Mouse (Mus musculus) small intestine, adult 10 weeks (tissue): ENCODE measurements around the gene Akr1c12. TPM values are rescaled to one million over a fixed set of nuclear protein-coding genes. Genes with fewer than 3 reads are reported as not detected.

ENCODE experiments used
- polyA plus RNA-seq: library from polyadenylated mRNA; stranded (reverse); fragments of 350-450 nt; fragmentation: Illumina TruSeq; extraction: RNeasy Lipid Tissue Mini Kit (QIAGEN cat#74804); gene quantifications from one replicate; pipeline ENCODE4 v1.2.3, GENCODE M21; 2014; ENCODE audit warnings: low replicate concordance

The Akr1c12 gene
- 415 TPM for polyA plus RNA-seq

GRCm38 (mm10) chr13:4279284-4279683 is at the start of gene Akr1c12:
Akr1c12 (minus strand) TSS chr13:4279433.

GRCm38 (mm10) chr13:4228441-4228840 is 50.8 kb downstream of the Akr1c12 start, which contains the start of gene Akr1c19:
Akr1c19 (plus strand) TSS chr13:4228700.

Other genes starting within 250 kb of the Akr1c12 start
- gene Akr1c14, start 230.4 kb downstream of the Akr1c12 start, polyA plus RNA-seq, result 213 TPM
- not detected for gene Akr1c18, start 128.8 kb downstream of the Akr1c12 start, polyA plus RNA-seq
- gene Akr1c13, start 88.3 kb downstream of the Akr1c12 start, polyA plus RNA-seq, result 835 TPM
- gene Akr1c19, start 50.7 kb downstream of the Akr1c12 start, polyA plus RNA-seq, result 709 TPM
- 0.41 TPM for gene Akr1c6, start 154.9 kb upstream of the Akr1c12 start, polyA plus RNA-seq
- not detected for gene Akr1c20, start 243.9 kb upstream of the Akr1c12 start, polyA plus RNA-seq